Mouse (Mus musculus) midbrain, embryonic 10.5 days (tissue): ENCODE measurements at regions not wholly inside any gene's neighbourhood (a gene's known extent, or its start where the extent isn't known, plus 50 kb on each side); places are given as distances from the start of the nearest gene placed in this dataset.
"Not testable (repeated sequence)": the region's sequence is repeated elsewhere in the genome, so short reads cannot be mapped to it uniquely, and the experiment has no call there.

Experiments used
- DNase-seq: peaks from one replicate; pipeline ENCODE4 v3.0.0-alpha.2; 2017; ENCODE audit warnings: low spot score
- H3K27ac ChIP-seq: fragments of 300-500 bp; sonication (generic); replicated peaks from 2 replicates; pipeline ENCODE4 v1.5.1; 2016; ENCODE audit warnings: mild to moderate bottlenecking
- H3K27me3 ChIP-seq: fragments of 300-500 bp; sonication (generic); 2 replicates; pipeline ENCODE4 v1.6.1; 2016; ENCODE audit warnings: low read depth, mild to moderate bottlenecking; ENCODE audit not compliant: poor library complexity, severe bottlenecking
- H3K36me3 ChIP-seq: fragments of 300-500 bp; sonication (generic); 2 replicates; pipeline ENCODE4 v1.6.1; 2016; ENCODE audit warnings: mild to moderate bottlenecking, moderate library complexity
- H3K4me1 ChIP-seq: fragments of 300-500 bp; sonication (generic); 2 replicates; pipeline ENCODE4 v1.6.1; 2016
- H3K4me3 ChIP-seq: fragments of 300-500 bp; sonication (generic); 2 replicates; pipeline ENCODE4 v1.5.1; 2016; ENCODE audit warnings: mild to moderate bottlenecking, moderate library complexity
- H3K9me3 ChIP-seq: fragments of 300-500 bp; sonication (generic); replicated peaks from 2 replicates; pipeline ENCODE4 v1.6.1; 2016; ENCODE audit warnings: mild to moderate bottlenecking
- WGBS: fragments of 180-500 bp; shearing (Covaris S2); methylation state at CpG from one replicate; pipeline ENCODE4 v1.1.7; 2016; 5-methylcytosine and 5-hydroxymethylcytosine counted together

DNA sequence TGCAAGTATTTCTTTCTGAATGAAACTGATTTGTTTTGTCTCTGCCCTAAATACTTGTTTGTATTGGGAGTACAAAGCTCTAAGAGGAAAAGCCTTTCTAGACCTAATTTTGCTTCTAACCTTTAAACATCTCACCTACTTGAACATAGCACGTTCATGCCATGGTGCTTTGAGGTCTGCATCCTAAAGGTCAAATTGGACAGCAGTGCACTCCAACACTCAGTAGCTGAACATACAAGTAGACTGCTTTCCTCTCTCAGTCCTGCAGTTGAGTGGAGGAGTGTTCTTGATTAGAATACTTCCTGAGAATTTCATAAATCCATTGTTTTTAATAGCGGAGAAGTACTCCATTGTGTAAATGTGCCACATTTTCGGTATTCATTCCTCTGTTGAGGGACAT lies 1397.2 kb upstream of the 1700008P02Rik start:
- peaks cover 12% of the 10 kb centered on the region for H3K9me3 ChIP-seq
- H3K4me1 ChIP-seq = peaks cover 14% of the 10 kb centered on the region
- H3K27me3 ChIP-seq = no peaks in the 10 kb centered on the region
- H3K27ac ChIP-seq = peak overlapping the region; percentile 52; the same call in 1 of the 2 replicates
- H3K4me3 ChIP-seq = no peak overlapping the region
- DNase-seq = no peak
- H3K36me3 ChIP-seq = no peaks in the 10 kb centered on the region
- WGBS = 86% methylated on average over 3 of the region's 3 CpGs

GRCm38 (mm10) chr3:8016945-8017344 lies 1396.7 kb upstream of the 1700008P02Rik start:
- H3K4me3 ChIP-seq = no peak overlapping the region

GRCm38 (mm10) chr3:8009966-8010365 lies 1389.7 kb upstream of the 1700008P02Rik start:
- no peak for DNase-seq
- Histone ChIP-seq H3K36me3 (no peaks in the 10 kb centered on the region), H3K9me3 (no peaks in the 10 kb centered on the region), H3K27ac (no peak overlapping the region), H3K27me3 (no peaks in the 10 kb centered on the region), H3K4me1 (no peaks in the 10 kb centered on the region), H3K4me3 (no peak overlapping the region)
- WGBS = 87% methylated on average over 4 of the region's 4 CpGs

More at GRCm38 (mm10) chr3:8016945-8017344, 1396.7 kb upstream of the 1700008P02Rik start:
- Histone ChIP-seq H3K4me1 (peaks cover 14% of the 10 kb centered on the region), H3K36me3 (no peaks in the 10 kb centered on the region), H3K27me3 (no peaks in the 10 kb centered on the region), H3K27ac (peak overlapping the region; percentile 69), H3K9me3 (peaks cover 12% of the 10 kb centered on the region)
- DNase-seq = peak; percentile 39

DNA sequence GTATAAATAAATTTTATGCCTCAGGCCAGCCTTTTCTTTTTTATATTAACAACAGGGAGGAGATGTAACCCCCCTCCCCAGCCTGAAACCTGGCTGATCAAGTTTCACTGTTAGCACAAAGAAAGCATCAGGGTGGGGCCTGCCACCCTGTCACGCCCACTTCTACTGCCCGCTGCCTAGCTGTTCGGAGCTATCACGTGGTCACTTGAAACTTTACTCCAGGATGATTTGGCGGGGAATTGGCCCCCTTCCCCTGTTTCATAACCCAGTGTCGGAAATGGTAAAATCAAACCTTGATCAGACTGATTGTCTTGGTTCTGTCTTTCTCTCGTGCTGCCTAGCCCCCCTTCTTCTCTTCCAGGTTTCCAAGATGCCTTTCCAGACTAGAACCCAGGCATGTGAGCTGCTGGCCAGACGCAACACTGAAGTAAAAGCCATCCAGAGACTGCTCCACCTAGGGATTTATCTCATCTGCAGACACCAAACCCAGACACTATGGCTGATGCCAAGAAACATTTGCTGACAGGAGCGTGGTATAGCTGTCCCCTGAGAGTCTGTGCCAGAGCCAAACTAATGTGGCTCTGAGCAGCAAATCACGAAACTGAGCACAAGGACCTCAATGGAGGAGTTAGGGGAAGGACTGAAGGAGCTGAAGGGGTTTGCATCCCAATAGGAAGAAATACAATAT lies 1386.6 kb upstream of the 1700008P02Rik start:
- 86% methylated on average over 10 of the region's 10 CpGs for WGBS
- Histone ChIP-seq H3K9me3 (no peaks in the 10 kb centered on the region), H3K4me1 (no peaks in the 10 kb centered on the region), H3K4me3 (no peak overlapping the region), H3K36me3 (no peaks in the 10 kb centered on the region), H3K27me3 (no peaks in the 10 kb centered on the region), H3K27ac (no peak overlapping the region)
- no peak for DNase-seq

- no peak overlapping the region for H3K27ac ChIP-seq
- H3K4me3 ChIP-seq = no peak overlapping the region
- no peaks in the 10 kb centered on the region for H3K36me3 ChIP-seq
- no peaks in the 10 kb centered on the region for H3K27me3 ChIP-seq
- no peaks in the 10 kb centered on the region for H3K4me1 ChIP-seq
- no peak for DNase-seq
- whole genome bisulfite sequencing = 86% methylated on average over 5 of the region's 5 CpGs
- H3K9me3 ChIP-seq = no peaks in the 10 kb centered on the region
Measured at GRCm38 (mm10) chr3:8006273-8006672, 1386.0 kb upstream of the 1700008P02Rik start.

GRCm38 (mm10) chr3:8005684-8006083 lies 1385.4 kb upstream of the 1700008P02Rik start:
- not testable (repeated sequence) for H3K36me3 ChIP-seq, H3K9me3 ChIP-seq, H3K27me3 ChIP-seq, H3K4me3 ChIP-seq, H3K4me1 ChIP-seq, DNase-seq, H3K27ac ChIP-seq
- WGBS = 86% methylated on average over 2 of the region's 2 CpGs

DNA sequence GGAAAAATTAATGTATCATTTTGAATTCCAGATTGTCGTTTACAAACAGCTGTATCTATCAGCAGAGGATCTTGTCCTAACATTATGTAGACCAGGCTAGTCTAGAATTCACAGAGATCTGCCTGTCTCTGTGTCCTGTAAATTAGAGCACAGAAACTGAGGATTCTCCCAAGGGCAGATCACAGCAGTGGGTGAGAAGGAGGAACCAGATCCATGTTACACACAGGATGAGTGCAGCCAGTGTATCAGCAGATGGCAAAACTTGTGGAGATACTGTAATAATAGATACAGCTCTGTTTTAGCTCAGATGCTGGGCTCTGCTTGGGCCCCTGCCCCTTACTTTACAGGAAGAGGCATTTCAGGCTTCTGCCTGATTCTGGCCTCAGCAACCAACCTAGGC lies 1384.0 kb upstream of the 1700008P02Rik start:
- 87% methylated on average over 1 of the region's 1 CpGs for WGBS

GRCm38 (mm10) chr3:8001027-8001426 lies 1380.8 kb upstream of the 1700008P02Rik start:
- H3K4me3 ChIP-seq = no peak overlapping the region
- WGBS = 90% methylated on average over 4 of the region's 4 CpGs
- H3K9me3 ChIP-seq = no peaks in the 10 kb centered on the region
- no peak overlapping the region for H3K27ac ChIP-seq
- no peaks in the 10 kb centered on the region for H3K27me3 ChIP-seq
- H3K36me3 ChIP-seq = no peaks in the 10 kb centered on the region
- no peak for DNase-seq
- H3K4me1 ChIP-seq = no peaks in the 10 kb centered on the region

More for the DNA sequence above, 1384.0 kb upstream of the 1700008P02Rik start:
- no peak overlapping the region for H3K27ac ChIP-seq
- H3K9me3 ChIP-seq = no peaks in the 10 kb centered on the region
- H3K4me3 ChIP-seq = no peak overlapping the region
- no peaks in the 10 kb centered on the region for H3K4me1 ChIP-seq
- H3K27me3 ChIP-seq = no peaks in the 10 kb centered on the region
- DNase-seq = no peak
- no peaks in the 10 kb centered on the region for H3K36me3 ChIP-seq

GRCm38 (mm10) chr3:7992322-7992721 lies 1372.1 kb upstream of the 1700008P02Rik start:
- H3K36me3 ChIP-seq = no peaks in the 10 kb centered on the region
- DNase-seq = no peak
- 92% methylated on average over 2 of the region's 2 CpGs for WGBS
- no peak overlapping the region for H3K4me3 ChIP-seq
- no peaks in the 10 kb centered on the region for H3K27me3 ChIP-seq
- no peaks in the 10 kb centered on the region for H3K9me3 ChIP-seq
- no peaks in the 10 kb centered on the region for H3K4me1 ChIP-seq
- H3K27ac ChIP-seq = no peak overlapping the region

DNA sequence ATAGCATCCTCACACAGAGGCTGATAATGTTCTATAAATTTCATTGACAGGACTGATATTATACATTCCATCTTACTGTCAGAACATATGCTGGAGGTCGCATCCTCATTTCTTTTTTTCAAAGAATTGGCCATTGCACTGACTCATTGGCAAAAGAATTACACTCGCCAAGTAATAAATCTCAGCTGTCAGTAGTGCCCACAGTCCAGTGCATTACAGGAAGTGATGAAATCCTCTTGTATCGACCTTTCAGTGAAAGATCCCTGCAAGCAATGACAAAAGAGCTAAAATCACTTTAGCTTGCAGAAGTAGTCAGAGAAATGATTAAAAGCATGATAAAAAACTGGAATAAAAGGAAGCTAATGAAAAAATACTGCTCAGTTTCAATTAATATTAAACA lies 1353.0 kb upstream of the 1700008P02Rik start:
- Histone ChIP-seq H3K4me1 (no peaks in the 10 kb centered on the region), H3K27ac (no peak overlapping the region), H3K27me3 (no peaks in the 10 kb centered on the region), H3K4me3 (no peak overlapping the region), H3K36me3 (no peaks in the 10 kb centered on the region), H3K9me3 (no peaks in the 10 kb centered on the region)
- DNase-seq = no peak
- 84% methylated on average over 3 of the region's 3 CpGs for WGBS

- no peaks in the 10 kb centered on the region for H3K4me1 ChIP-seq
- H3K4me3 ChIP-seq = no peak overlapping the region
- H3K36me3 ChIP-seq = no peaks in the 10 kb centered on the region
- no peaks in the 10 kb centered on the region for H3K27me3 ChIP-seq
- no peak for DNase-seq
- 85% methylated on average over 1 of the region's 1 CpGs for WGBS
- no peak overlapping the region for H3K27ac ChIP-seq
- no peaks in the 10 kb centered on the region for H3K9me3 ChIP-seq
Measured at GRCm38 (mm10) chr3:7953911-7954310, 1333.7 kb upstream of the 1700008P02Rik start.

DNA sequence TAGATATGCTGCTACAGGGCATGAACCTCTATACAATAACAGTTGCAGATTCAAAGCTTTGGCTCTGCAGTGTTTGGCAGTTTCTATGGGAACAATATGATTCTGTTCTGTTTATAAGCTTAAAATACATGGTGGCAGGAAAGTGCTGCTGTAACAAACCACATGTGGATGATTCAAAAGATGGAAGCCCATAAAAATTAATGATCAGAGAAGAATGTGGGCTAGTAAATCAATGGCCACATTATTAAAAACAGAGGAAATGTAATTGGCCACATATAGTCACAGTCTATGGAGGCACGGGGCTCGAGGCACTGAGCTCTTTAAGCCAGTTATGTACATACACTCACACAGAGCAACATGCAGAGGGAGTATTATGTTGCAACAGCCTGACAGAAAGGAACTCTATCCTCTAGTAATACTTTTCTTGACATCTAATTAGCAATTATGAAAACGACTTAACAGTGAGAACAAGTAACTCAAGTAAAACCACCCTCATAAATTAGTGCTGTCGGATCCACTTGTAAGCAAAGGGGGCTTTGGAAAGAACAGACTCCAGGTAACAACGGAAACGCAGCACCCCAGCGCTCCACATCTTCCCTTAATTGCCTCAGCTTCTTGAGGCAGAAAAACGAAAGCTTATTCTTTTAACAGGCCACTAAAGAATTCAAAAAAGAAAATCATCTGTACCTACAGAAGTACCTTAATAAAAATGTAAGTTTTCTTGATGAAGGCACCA lies 1323.6 kb upstream of the 1700008P02Rik start:
- Histone ChIP-seq H3K4me1 (no peaks in the 10 kb centered on the region), H3K9me3 (no peaks in the 10 kb centered on the region), H3K4me3 (no peak overlapping the region), H3K27me3 (no peaks in the 10 kb centered on the region), H3K36me3 (no peaks in the 10 kb centered on the region), H3K27ac (no peak overlapping the region)
- 73% methylated on average over 8 of the region's 8 CpGs for WGBS
- DNase-seq = no peak
